Mouse (Mus musculus): ENCODE measurements around the gene Lgmn. TPM values are rescaled to one million over a fixed set of nuclear protein-coding genes. Genes with fewer than 3 reads are reported as not detected.

The Lgmn gene
- polyA plus RNA-seq (2017; shearing (Covaris generic)), result 10 to 100 TPM; 14.6 to 15.5 (median 15.4) TPM

DNA sequence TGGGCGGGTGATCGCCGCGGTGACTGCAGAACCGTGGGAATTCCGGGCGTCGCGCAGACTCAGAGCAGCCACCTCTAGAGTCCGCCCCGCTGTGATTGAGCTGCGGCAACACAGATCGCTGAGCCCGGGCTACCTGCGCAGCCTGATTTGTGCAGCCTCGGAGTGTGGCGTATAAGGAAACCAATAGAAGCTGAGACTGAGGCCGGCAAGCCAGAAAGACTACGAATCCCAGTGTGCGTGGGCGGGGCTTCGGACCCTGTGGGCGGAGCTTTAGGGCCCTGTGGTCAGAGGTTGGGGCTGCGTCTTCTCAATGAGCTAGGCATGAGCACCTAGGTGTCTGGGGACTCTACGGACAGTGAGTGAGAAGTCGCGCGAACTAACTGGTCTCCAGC, at the start of gene Lgmn:
TSS of gene Lgmn (minus strand) at position 182 of the 392 bp plus-strand sequence.
- ATAC-seq, result peak; percentile 100

DNA sequence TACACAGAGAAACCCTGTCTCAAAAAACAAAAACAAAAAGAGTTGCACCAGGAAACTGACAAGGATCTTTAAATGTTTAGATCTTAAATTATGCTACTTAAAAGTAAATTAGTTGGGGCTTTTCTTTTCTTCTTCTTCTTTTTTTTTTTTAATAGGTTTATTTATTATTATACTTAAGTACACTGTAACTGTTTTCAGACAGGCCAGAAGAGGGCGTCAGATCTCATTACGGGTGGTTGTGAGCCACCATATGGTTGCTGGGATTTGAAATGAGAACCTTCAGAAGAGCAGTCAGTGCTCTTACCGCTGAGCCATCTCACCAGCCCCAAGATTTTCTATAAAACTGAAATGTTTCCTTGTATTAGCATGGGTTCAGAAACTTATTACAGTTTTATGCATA, 45.3 kb upstream of the Lgmn start:
- no peak for ATAC-seq

DNA sequence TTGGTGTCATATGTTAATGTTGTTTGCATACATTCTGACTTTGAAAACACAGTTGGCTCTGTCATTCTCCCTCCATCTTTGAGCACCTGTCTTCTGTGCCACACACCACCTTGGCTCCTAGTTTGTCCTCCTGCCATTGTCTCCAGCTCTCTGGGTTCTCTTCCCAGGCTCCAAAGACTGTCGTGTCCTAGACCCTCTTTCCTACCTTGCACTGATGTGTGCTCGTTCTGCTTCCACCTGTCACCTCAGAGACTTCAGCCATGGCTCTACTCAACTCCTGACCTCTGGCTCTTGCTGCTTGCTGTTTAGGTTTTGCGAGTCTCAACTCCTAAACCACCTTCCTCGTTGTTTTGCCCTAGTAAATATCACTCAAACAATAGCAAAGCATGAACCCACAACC, 40.9 kb upstream of the Lgmn start:
- ATAC-seq, result no peak

DNA sequence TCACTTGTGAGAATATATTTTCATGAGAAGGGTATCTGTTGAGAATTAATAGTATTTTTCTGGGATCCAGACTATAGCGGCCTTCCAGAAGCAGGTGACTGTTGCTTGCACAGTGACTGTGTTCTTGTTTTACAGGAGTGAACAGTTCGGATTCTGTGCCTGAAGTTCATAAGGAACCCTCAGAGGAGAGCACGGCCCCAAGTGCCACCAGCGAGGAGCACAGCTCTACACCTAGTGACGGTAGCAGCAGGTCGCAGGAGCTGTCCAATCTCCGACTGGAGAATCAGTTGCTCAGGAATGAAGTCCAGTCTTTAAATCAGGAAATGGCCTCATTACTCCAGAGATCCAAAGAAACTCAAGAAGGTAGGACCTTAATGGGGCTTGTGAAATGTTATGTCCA, 34.8 kb upstream of the Lgmn start:
- no peak for ATAC-seq

DNA sequence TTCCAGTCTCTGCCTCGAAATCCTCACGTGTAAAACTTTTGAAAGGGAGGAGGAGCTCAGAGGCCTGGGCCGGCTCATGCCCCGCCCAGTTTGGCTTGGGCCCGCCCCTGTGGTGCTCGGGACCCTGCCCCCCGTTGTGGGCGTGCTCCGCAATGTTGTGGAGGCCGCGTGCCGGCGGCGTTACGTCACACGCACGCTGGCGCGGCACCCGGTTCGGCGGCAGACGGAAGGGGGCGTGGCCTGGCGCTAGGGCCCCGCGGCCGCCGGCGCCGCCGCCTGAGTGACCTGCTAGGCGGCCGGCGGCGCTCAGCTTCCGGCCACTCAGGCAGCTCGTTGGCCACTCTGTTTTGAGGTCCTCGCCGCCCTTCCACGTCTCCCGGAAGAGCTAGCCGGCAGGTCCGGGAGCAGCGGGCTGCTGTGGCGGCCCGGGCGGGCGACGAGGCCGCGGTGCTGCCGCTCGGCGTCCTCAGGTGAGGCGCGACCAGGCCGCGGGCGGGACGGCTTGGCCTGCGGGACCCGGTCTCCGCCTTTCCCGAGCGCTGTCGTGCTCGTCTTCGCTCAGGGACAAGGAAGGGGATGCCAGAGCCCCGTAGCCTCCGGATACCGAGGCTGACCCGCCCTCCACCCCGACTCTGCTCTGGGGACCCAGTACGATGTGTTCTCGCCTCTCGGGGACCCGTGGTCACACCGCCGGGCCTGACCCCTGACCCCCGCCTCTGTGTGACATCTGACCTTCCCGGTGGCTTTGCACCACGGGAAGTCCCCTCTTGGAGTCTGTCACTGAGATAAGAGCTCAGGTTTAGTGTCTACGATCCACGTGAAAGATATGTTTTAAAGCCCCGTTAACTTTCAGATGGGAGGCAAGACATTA, 29.5 kb upstream of the Lgmn start, which contains the start of gene Golga5:
TSS of gene Golga5 (plus strand) at position 242 of the 871 bp plus-strand sequence.
- peak; percentile 97 for ATAC-seq

DNA sequence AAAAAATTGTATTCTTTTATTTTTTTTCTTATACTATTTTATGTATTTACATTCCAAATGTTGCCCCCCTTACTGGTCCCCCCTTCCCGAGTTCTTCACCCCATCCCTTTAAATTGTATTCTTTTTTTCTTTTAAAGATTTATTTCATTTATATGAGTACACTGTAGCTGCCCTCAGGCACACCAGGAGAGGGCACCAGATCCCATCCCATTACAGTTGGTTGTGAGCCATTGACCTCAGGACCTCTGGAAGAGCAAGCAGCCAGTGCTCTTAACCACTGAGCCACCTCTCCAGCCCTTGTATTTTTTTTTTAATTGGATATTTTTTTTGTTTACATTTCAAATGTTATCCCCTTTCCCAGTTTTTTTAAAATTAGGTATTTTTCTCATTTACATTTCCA, 28.5 kb upstream of the Lgmn start:
- ATAC-seq, result no peak

DNA sequence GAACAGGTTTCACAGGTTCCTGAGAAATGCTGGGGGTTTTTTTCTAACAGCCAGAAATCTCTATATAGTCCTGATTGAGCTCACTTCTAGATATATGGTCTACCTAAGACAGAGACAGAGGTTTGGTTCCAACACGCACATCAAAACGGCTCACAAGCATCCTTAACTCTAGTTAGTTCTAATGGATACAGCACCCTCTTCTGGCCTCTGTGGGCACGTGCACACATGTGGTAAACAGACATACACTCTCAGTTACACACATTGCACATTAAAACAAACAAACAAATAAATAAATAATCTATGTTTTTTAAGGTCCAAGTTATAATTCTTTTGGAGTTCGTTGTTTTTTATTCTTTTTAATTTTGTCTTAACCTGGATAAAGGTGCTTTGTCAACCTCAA, 25.0 kb upstream of the Lgmn start:
- ATAC-seq, result no peak

DNA sequence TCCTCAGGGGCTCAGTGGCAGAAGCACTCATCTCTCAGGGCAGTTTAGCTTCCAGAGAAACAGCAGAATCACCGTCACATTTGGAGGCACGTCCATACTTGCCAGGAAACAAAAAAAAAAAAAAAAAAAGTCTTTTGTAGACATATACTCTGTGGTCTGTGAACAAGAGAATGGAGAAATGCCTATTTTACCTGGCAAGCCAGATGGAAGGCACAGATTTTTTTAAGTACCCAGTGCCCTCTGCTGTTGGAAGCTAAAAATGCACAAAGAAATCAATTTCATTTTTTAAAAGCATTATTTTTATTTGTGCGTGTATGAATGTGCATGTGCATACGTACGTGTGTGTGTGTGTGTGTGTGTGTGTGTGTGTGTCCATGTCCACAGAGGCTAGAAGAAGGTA, 21.6 kb upstream of the Lgmn start:
- ATAC-seq, result peak; percentile 45

DNA sequence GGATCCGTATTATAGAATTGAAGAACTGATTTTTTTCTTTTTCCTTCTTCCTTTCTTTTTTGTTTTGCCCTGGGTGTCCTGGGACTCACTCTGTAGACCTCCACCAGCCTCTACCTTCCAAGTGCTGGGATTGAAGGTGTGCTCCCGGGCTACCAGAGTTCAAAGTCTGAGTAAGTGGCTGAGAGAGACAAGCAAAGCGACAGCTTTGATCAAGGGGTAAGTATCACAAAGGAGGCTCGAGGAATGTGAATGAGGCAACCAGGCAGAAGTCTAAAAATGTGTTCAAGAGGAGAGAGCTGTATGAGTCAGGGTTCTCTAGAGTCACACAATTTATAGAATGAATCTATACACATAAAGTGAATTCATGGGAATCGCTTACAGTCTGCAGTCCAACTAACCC, 20.4 kb upstream of the Lgmn start:
- no peak for ATAC-seq

DNA sequence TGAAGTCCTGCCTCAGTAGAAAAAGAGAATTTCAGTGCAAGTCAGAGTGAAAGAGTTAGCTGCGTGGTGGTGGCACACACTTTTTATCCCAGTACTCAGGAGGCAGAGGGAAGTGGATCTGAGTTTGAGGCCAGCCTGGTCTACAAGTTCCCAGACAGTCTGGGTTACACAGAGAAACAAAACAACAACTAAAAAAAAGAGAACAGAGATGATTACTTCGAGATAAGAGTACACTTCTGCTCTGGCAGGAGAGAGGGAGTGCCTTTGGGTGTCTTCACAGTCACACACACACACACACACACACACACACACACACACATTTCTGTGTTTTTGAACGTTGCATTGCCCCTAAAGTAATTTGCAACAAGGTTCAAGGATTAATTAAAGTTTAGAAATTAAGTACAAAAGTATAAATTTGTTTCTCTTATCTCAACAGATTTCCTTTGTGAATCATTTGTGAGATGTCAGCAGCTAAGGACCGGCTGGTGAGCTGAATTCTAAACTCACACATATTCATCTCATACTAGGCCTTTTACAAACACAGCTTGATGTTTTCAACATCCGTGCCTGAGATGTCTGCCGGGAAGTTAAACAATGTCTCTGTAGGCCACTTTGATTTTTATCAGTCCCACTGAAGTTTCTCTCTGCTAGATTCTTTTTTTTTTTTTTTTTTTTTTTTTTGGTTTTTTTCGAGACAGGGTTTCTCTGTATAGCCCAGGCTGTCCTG, 17.0 kb upstream of the Lgmn start:
- ATAC-seq, result peak; percentile 80

DNA sequence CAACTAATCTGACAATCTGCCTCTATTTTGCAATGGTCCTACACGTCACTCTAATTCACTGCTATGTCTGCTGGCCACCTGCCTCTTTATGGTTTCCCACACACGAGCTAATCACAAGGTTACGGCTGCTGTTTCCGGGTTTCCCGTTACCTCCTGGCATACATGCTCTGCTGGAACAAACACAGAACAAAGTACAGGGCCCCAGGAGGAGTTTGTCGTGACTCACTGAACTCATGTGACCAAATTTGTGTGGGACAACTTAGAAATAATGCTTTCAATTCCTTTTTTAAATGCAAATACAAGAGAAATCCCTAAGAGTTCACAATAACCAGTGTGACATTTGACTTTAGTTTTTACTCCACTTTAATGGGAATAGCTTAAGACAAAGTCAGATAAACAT, 14.0 kb upstream of the Lgmn start:
- no peak for ATAC-seq

DNA sequence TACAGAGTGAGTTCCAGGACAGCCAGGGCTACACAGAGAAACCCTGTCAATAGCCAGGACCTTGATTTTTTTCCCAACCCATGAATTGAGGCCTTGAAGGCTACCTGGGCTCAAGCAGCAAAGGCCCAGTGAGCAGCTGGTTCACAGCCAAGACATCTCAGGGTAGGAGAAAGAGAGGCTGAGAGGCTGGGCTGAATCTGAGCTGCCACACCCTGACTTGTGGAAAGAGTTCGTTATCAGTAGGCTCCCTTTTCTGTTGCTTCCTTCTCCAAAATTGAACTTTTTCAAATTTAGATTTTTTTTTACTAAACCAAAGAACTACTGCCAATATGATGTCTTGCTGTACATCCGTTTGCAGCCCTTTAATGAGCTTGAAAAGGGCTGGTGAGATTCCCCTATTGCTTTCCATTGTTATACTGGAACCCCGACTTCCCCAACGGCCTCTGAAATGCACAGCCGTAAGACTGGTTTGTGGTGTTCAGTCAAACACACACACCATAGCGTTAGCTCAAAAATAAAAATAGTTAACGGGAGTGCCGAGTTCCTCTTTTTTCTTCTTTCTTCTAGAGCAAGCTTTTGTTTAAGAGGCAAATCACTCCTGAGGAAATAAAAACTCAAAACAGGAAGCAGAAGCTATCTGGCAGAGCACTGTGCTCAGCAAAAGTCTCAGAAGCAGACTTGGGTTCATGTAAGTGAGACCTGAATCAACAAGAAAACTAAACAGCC, 11.7 kb upstream of the Lgmn start:
- peak; percentile 65 for ATAC-seq

DNA sequence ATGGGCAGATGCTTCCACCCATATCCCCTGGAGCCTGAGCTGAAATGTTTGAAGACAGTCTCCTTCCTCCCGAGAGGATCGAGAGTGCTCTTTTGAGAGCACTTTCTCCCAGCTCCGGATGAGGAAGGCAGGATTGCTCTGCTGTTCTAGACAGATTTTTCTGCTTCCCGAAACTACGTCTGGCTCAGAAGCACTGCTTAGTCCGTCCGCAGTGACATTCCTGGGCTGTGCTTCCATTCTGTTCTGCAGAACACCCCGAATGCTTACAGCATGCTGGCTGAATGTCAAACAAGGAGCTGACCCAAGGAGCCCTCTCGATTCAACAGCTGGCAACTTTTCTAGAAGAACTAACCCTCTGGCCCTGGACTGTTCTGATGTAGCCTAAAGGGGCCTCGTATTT, 10.8 kb upstream of the Lgmn start:
- ATAC-seq, result no peak

DNA sequence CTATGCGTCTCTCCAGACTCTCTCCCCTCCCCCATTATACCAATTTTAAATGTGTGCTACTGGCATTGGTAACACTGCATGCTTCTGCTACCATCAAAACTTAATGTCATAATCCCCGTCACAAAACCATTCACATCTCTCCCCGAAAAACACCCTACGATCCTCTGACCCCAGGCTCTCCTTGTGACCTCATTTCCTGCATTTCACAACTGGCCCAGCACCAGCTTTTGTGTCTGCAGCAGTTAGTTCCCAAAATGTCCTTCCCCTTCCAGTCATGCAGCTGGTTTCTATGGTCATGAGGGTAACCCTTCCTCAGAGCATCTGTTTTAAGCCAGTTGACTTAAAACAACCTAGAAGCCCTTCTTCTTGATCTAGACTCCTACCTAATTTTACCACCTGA, 5.8 kb upstream of the Lgmn start:
- no peak for ATAC-seq

DNA sequence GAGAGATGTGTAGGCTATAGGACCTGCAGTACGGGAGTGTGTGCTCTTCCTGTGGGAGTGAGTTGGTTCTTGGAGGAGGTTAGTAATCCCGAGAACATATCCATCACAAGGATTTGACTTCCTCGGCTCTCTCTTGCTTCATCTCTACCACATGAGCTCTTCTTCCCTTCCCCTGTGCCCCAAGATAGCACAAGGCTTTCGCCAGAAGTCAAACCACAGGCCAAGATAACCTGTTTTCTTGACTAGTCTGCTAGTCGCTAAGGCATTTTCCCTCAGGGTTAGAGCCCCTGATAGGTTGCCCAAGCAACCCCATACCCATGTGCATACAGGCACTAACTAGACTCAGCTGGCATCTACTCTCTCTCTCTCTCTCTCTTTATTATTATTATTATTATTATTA, 4.1 kb upstream of the Lgmn start:
- no peak for ATAC-seq

DNA sequence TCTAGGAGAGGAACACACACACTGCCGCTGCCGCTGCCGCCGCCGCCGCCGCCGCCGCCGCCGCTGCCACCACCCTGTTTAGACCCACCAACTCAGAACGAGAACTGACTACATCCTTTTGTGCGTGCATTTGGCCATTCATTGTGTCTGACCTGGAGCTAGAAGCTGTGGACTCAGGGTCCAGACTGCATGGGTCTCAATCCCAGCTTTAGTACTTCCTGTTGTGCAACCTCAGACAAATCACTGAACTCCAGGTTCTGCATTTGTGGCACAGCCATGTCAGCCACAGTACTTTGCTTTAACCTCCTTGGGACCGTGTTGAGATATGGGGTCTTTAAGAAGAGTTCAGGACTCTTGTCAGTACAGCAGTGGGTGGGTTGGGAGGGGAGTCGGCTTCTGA, 3.0 kb upstream of the Lgmn start:
- ATAC-seq, result no peak

DNA sequence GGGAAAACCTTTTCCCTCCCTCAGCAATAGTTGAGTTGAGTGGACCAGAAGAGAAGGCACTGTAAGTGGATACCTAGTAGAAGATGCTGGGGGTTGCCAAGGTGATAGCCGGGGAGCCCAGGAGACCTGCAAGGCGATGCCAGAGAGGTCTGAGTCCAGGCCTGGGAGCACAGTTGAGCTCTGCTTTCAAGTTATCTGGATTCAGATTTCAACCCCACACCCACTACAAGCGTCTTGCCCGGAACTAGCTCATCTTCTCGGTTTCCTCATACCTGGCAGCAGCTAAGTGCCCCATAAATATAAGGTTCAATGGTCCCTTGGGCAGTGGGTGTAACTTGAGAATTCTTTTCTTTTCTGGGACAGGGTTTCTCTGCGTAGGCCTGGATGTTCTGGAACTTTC, 1.5 kb upstream of the Lgmn start:
- no peak for ATAC-seq

DNA sequence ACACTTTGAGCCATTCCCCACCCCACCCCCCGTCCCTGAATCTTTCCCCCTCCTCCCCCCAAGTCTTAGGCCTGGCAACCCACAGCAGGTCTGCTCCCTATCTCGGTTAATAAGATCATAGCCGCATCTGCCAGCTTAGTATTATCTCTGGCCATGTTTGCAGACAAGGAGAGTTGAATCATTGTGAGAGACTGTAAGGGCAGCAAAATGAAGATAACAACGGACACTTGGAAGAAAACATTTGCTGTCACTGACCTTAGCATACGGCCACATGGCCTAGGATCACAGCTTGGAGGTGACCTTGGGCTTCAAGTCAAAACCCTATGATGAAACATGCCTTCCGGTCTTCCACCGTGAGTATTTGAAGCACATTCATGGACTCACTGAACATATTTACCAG, 938 bp upstream of the Lgmn start:
- no peak for ATAC-seq

DNA sequence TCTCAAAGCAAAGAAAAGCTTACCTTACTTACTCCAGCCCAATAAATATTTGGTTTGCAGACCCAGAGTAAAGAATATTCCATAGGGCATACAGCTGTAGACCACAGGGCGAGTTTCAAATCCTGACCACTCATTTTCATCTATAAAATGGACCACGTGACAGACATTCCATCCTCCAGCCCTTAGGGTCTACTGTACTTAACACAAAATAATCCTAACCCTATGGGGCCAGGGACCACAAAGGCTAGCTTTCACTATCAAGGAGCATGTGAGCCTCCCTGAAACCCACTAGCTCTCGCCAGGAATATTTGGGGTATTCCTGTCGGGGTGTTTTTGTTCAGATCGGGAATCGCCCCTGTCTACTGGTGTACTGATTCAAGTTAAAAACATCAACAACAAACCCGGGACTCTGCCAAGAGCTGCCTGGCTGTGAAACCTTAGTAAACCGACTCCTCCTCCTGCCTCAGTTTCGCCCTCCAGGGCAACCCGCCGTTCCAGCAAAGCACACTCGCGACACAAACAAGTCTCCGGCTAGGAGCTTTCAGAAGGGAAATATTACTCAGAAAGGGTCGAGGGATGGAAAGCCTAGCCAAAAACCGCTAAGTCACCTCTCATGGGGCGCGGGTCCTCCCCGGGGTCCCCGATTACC, 506 bp downstream of the Lgmn start:
- no peak for ATAC-seq

DNA sequence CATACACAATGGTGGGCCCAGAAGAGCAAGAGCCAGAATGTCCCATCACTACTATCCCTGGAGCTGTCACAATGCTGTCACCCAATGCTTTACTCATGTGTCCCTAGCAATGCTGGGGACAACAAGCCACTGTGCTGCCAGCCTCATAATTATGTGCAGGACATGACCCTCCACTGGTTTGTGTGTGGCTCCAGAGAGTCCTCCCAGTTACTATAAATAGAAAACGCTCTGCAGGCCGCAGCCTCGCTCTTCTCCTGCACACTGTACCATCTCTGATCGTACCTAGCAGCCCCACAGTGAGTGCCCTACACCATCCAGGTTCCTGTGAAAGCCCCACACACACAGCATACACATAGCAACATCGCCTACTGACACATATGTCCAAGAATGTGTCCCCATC, 1.7 kb downstream of the Lgmn start:
- no peak for ATAC-seq

DNA sequence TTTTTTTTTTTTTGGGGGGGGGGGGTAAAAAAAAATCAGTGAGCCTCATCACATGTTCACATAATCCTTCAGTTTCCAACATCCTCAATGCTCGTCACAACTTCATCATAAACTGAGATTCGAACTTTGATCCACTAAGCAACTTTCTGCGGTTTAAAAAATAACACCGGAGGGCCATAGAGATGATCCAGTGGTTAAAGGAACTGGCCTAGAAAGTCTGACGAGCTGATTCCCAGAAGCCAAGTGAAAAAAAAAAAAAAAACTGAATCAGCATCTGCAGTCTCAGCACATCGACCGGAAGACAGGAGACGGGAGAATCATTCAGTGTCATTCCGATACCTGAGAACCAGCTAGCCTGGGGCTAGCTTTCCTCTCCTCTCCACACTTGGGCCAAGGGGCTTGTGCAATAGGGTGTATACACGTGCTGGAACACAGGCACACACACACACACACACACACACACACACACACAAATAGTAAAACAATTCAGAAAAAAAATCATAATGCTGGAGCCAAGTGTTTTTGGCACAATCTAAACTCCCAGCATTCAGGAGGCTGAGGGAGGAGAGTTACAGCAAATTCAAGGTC, 2.6 kb downstream of the Lgmn start:
- ATAC-seq, result no peak

DNA sequence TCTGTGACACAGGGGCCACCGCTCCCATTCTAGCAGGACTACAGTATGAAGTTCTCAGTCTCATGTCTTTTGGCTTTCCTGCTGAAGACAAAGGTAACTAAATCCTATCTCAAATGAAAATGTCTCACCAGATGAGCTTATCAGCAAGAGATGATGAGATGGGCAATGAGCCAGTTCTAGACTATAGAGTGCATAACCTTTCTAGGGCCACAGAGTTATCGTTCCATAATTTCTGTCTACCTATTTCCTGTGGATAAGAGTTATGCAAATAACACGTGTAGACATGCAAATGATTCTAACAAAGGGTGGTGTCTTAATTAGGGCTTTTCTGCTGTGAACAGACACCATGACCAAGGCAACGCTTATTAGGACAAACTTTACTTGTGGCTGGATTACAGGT, 5.5 kb downstream of the Lgmn start:
- no peak for ATAC-seq

DNA sequence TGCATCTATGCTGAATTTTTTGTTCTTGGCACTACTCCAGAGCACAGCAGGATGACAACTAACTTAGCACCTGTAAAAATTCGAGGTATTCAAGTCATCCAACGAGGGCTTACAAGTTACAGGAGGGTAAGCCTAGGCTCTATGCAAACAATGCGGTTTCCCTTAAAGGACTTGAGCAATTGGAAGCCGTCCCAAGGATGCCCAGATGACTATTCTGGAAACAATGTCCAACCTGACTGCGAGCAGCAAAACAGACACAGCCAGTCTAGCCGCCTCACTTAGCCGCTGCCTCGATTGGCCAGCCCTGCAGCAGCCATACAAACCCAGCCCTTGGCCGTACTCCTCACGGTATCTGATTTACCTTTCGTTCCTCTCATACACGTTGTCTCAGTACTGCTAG, 7.4 kb downstream of the Lgmn start:
- no peak for ATAC-seq
